Mouse (Mus musculus) thymus, postnatal 10 days (tissue): ENCODE results near the gene Ralgps2.
A peak's percentile ranks its signal among the peaks of the same experiment; 100 is the strongest.

ENCODE experiments used
- DNase-seq, 2 experiments: peaks; one replicate each; pipeline ENCODE4 v3.0.0; 2021; ENCODE audit warnings: low spot score in 2 of 2

The Ralgps2 gene

DNA sequence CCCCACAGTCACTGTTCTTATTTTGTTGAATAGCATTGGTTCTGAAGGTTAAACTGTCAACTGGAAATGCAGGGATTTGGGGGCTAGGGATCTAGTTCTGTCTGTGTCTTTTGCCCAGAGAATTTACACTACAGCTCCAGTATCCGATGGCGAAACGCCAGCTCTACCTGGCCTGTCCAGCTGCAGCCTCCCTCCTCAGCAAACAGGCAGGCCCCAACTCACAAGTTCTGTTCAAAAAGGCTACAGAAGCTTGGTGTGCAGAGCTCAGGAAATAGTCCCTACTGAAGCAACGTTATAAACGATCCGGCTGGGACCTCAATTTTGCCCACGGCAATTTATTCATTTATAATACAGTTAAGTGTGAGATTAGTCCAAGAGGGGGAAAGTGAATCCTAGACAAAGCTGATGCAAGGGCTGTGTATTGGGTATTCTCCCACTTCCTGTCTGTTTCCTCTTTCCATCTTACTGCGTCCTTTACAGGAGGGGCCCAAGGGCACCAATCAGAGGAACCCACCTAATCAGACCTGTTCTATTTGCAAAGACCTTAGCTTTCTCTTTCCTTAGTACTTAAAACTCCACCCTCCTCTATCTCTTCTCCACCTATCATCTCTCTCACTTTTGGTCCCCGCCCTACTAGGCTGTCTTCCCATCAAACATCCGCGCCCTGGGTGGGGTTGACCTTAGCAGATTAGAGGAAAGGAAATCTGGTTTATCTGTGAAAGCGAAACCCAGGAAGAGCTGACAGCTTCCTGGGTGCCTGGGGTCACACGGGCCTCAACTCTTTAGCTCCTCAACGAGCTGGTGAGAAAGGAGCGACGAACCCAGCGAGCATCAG lies 16.7 kb upstream of the Ralgps2 start:
- DNase-seq: peak; percentile 47 to 58

DNA sequence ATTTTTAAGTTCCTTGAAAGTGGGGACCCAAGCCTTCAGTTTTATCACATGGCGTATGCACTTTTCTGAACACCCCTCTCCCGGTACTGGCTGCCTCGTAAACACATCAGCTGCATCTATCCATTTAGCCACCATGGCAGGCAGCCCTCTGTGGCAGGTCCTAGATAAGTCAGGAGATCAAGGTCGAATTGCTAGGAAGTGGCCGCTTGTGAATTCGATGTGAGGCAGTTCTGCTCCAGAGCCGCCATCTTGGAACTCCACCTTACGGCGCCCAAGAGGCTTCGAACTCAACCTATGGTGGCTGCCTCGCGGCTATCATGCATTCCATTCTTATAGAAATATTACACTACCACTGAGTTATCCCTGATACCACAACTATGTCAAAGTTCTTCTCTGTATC lies 14.8 kb upstream of the Ralgps2 start:
- DNase-seq: no peak

- no peak for DNase-seq
Measured at GRCm38 (mm10) chr1:156950354-156950753, 10.9 kb upstream of the Ralgps2 start.

- DNase-seq: no peak
Measured at GRCm38 (mm10) chr1:156940584-156940983, 1.2 kb upstream of the Ralgps2 start.

- no peak for DNase-seq
Measured at GRCm38 (mm10) chr1:156940142-156940522, 706 bp upstream of the Ralgps2 start.

DNA sequence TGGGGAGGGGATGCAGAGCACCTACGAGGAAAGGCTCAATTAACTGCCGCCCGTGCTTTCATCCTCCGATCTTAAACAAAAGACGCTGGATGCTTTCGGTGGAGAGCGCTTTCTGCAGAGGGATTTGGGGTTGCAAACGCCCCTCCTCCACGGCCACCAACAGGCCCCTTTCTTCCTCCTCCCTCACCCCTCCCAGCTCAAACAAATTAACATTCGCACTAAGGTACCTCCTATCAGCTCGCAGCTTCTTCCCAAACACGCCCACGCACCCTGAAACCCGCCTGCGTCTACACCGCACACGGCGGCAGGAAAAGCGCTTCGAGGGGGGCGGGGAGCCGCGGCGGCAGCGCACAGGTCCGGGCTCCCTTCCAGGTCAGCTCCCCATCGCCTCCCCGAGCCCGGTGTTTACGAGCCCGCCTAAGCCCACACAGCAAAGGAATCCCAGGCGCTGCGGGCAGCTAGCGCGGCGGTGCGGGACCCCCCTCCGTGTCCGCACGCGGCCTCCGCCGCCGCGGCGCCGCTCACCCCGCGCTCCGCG lies 652 bp downstream of the Ralgps2 start:
- DNase-seq: peak; percentile 90

DNA sequence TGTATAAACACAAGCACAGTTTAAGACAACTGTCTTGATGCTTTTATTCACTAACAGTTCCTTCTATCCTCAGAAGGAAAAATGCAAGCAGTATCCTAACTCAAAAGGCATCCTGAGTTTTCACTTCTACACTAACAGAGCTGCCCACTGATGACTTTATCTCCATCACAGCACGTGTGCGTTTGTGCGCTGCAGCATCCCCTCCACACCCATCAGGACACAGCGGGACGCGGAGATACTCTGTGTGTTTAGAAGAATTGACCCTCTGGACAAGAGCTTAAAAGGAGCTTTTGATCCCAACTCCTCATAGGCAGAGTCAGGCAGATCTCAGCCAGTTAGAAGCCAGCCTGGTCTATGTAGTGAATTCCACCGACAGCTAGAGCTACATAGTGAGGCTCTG lies 2.0 kb downstream of the Ralgps2 start:
- no peak for DNase-seq

DNA sequence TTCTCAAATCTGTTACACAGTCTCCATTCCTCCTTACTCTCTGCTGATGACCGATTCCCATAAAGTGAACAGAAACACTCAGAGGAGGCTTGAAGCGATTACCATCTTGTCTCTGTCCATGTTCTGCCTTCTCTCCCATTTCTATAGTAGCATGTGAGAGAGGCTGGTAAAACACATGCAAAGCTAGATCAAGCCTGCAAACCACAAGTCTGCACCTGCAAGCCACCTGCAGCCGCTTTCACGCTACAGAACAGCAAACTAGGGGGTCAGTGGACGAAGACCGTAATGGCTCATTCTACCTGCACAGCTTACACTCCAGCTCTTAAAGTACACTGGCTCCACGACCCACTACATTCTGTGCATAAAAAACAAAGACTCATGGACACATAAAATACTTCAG lies 5.7 kb downstream of the Ralgps2 start:
- DNase-seq: peak; percentile 69 to 71

- DNase-seq: no peak
Measured at GRCm38 (mm10) chr1:156932036-156932774, 7.2 kb downstream of the Ralgps2 start.

GRCm38 (mm10) chr1:156931106-156931870 lies 8.1 kb downstream of the Ralgps2 start:
- DNase-seq: peak; percentile 29 to 38

DNA sequence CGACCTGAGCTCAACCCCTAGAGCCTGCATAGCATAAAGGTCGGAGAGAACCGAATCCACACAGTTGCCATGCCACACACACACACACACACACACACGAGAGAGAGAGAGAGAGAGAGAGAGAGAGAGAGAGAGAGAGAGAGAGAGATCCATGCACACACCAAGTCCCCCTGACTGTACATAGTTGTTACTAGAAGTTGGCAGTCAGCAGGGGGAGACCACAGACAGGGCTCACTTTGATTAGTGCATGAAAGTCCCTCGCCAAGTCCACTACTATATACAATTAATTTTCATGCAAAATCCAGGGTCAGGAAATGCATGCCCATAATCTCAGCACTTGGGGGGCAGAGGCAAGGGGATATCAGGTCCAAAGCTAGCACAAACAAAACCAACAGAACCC lies 9.2 kb downstream of the Ralgps2 start:
- no peak for DNase-seq

DNA sequence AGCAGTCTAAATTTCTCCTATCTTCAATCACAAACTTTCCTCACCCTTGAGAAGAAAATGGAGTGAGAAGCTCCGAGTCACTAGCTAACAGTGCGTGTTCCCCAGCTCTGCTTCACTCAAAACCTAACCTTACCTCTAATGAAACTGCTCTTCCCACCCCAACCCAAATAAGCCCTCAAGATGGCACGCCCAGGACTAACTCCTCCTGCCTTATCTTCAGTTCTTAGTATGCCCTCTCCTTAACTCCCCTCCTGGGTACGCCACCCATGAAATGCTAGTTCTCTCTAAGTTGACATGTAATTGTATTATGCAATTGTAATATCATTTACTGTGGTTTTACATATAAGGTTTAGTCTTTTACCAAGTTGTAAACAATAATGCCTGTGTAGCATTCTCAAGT lies 11.2 kb downstream of the Ralgps2 start:
- DNase-seq: no peak

GRCm38 (mm10) chr1:156923511-156923910 lies 15.9 kb downstream of the Ralgps2 start:
- DNase-seq: no peak

- DNase-seq: no peak
Measured at GRCm38 (mm10) chr1:156922921-156923320, 16.5 kb downstream of the Ralgps2 start.

- DNase-seq: no peak
Measured at GRCm38 (mm10) chr1:156921290-156921994, 18.0 kb downstream of the Ralgps2 start.

DNA sequence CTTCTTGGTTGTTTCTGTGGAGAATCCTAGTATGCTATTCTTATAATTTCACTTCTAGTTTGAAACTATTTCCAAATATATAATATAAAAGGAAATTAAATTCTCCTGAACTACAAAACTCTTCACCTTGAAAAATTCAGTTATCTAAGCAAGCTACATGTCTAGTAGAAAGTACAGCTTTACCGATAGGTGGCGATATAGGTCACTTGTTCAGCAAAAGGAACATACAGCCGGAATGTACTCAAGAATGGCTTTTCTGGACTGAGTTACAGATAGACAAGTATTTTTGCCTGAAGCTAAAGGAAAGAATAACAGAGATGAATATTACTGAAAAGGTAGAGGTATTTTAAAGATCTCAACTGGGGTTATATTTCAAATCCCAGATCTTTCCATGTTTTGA lies 22.0 kb downstream of the Ralgps2 start:
- peak in 1 of 2 experiments; percentile 87 for DNase-seq

DNA sequence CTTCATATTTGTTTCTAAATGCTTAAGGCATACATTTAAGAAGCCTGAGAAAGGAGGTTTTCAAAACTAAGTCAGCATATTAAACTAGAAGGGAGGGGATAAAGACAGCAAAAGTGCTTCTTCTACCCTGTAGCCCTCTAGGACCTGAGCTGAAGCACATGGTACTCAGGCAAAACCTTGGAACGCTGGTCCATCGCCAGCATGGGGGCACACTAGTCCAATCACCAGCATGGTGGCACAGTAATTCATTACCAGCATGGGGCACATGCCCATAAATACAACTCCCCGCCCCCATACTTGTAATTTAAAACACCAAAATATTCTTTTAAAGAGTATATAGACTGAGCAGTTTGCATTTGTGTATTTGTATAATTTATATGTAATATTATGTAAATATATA lies 23.1 kb downstream of the Ralgps2 start:
- no peak for DNase-seq

DNA sequence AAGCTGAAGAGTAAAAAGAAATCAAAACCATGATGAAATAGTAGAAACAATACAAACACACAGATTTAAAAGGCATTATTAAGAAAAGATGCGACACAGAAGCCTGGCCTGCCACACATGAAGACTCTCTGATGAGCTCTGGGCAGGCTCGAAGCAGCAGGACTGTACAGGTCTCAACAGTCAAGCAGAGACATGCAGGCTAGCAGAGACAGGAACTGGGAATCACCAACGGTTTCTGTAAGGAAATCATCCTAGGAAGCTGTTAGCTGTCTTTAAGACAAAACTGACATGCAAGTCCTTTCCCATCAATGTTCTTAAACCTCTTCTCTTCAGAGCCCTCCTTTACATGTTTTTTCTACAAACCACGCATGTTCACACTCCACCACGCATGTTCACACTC lies 24.5 kb downstream of the Ralgps2 start:
- DNase-seq: no peak

GRCm38 (mm10) chr1:156913190-156913589 lies 26.2 kb downstream of the Ralgps2 start:
- DNase-seq: no peak

DNA sequence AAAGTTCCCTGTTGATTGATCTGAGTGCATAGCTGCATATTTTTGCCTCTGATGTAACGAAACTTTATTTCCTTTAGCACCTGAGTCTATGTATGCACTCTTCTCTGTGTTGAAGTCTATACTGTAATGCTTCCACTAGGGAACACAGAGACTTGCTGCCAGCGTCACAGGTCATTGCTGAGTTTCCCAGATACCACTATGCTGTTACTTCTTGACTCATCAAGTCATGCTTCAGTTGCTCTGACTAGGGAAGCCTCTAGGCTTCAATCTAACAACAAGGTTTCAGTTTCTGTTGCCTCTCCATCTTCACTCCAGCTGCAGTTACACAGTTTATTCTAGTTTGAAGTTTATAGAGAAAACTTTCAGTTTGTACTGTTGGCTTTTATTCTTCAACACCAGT lies 28.5 kb downstream of the Ralgps2 start:
- DNase-seq: no peak

GRCm38 (mm10) chr1:156909866-156910265 lies 29.6 kb downstream of the Ralgps2 start:
- DNase-seq: no peak
